In the genomic region with DNA sequence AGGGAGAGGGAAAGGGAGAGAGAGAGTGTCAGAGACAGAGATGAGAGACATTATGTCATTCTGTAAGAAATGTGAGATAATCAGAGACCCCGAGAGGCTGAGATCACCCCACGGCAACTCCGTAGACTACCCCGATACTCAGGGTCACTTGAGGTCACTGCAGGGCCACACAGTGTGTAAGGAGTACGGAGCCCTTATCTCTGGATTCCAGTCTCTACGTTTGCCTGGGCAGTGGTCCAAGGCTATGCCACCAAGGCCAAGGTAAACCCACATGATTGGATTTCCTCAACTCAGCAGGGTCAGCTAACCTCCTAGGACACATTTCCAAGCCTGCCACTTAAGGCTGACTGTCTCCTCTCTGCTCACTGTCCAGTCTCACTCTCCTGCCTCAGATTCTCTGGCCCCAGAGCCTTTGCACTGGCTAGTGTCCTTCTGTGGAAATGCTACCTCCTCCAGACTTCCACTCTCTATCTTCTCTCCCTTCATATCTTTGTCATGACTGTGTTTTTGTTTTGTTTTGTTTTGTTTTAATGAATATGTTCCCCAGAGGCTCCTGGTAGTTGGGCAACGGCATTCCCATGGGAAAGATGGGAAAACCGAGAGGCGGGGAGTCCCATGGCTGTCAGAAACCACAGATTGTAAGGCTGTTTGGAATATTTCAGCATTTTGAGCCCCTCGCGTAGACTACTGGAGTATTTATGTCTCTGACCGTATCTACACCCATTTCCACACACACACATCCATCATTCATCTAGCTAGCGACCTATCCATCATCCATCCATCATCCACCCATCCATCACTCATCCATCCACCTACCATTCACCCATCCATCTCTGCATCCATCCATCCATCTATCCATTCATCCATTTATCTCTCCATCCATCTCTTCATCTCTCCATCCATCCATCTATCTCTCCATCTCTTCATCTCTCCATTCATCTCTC, we compare ENCODE assay signal across 9 mouse cellular contexts. TPM values are rescaled to one million over a fixed set of nuclear protein-coding genes. Genes with fewer than 3 reads are reported as not detected.
DNase-seq lines count a peak whose midpoint lies in the region; ATAC-seq and TF ChIP-seq lines count a peak whose summit lies in the region.
"Had no signal": no experiment of that assay in that cellular context is flagged by ENCODE, and none has a peak within 500 bp of the region (broad histone marks: within the 10 kb centered on the region; RNA-seq: fewer than 3 reads in every experiment).

No protein-coding gene starts in this region.

- TF ChIP-seq POLR2A in MEL (IDR thresholded peaks at IDR 0.05; ENCODE audit: control insufficient read depth in 1 of 2, insufficient read depth in 1 of 2, low read depth in 1 of 2, low read length in 2 of 2, poor library complexity in 1 of 2) = peak in 1 of 2 experiments; percentile 51; a peak in 2 of 4 replicates

- no peaks in the 10 kb centered on the region for H3K27me3 ChIP-seq in MEL (ENCODE audit: control insufficient read depth in 1 of 2, insufficient read depth in 2 of 2, low read length in 2 of 2)
- no peaks in the 10 kb centered on the region for H3K27me3 ChIP-seq in heart, postnatal 0 days (ENCODE audit: control insufficient read depth, insufficient read depth, low read length)
- no peaks in the 10 kb centered on the region for H3K27me3 ChIP-seq in forebrain, embryonic 15.5 days
- H3K27me3 ChIP-seq: lung, embryonic 15.5 days had no signal

- no peaks in the 10 kb centered on the region for H3K9me3 ChIP-seq in MEL (replicated peaks; ENCODE audit: insufficient read depth, low read length)
- no peaks in the 10 kb centered on the region for H3K9me3 ChIP-seq in heart, postnatal 0 days (replicated peaks; ENCODE audit: control insufficient read depth, low read length)
- H3K9me3 ChIP-seq in forebrain, embryonic 15.5 days = no peaks in the 10 kb centered on the region
- H3K9me3 ChIP-seq: lung, embryonic 15.5 days had no signal

- H3K9ac ChIP-seq in MEL (ENCODE audit: control insufficient read depth, low read depth, low read length, poor library complexity, severe bottlenecking) = no peak overlapping the region
- H3K9ac ChIP-seq in heart, postnatal 0 days (replicated peaks; ENCODE audit: low read depth, low read length) = no peak overlapping the region
- H3K9ac ChIP-seq in forebrain, embryonic 15.5 days (replicated peaks) = no peak overlapping the region
- H3K9ac ChIP-seq: lung, embryonic 15.5 days had no signal

- TF ChIP-seq RAD21 in MEL (IDR thresholded peaks at IDR 0.05; ENCODE audit: low read depth, low read length) = no peak

- H3K79me2 ChIP-seq in MEL (ENCODE audit: control insufficient read depth, insufficient read depth, low read length, poor library complexity) = peaks cover 55% of the 10 kb centered on the region

- peaks cover 18 to 29% of the 10 kb centered on the region in 2 experiments for H3K36me3 ChIP-seq in MEL (ENCODE audit: control insufficient read depth in 1 of 2, insufficient read depth in 2 of 2, low read length in 2 of 2)
- H3K36me3 ChIP-seq in heart, postnatal 0 days (replicated peaks; ENCODE audit: control insufficient read depth, insufficient read depth, low read length) = no peaks in the 10 kb centered on the region
- no peaks in the 10 kb centered on the region for H3K36me3 ChIP-seq in forebrain, embryonic 15.5 days
- H3K36me3 ChIP-seq: lung, embryonic 15.5 days had no signal

- peak; percentile 63 for ATAC-seq in heart, postnatal 0 days (ENCODE audit: insufficient read depth, low read depth)
- no peak for ATAC-seq in forebrain, embryonic 15.5 days (replicated peaks)
- ATAC-seq: intestine, postnatal 0 days had no signal

- 44% methylated on average over 13 of the region's 13 CpGs for WGBS in heart, postnatal 0 days
- 86% methylated on average over 13 of the region's 13 CpGs for WGBS in forebrain, embryonic 15.5 days

- no peak; a peak in 1 of 6 replicates for TF ChIP-seq CTCF in MEL (IDR thresholded peaks at IDR 0.05 in 2 of 3, conservative IDR thresholded peaks at IDR 0.05 in 1 of 3; ENCODE audit: control insufficient read depth in 1 of 3, insufficient read depth in 1 of 3, low read depth in 2 of 3, low read length in 3 of 3, poor library complexity in 1 of 3, severe bottlenecking in 1 of 3)
- no peak for TF ChIP-seq CTCF in heart, postnatal 0 days (IDR thresholded peaks at IDR 0.05; ENCODE audit: low read depth)

- peak; percentile 70 to 83 for TF ChIP-seq EP300 in MEL (IDR thresholded peaks at IDR 0.05; ENCODE audit: low read depth in 1 of 2, low read length in 2 of 2)
- 0 out of 2 replicates have a peak, but pooled peaks have one; percentile 16 for TF ChIP-seq EP300 in heart, postnatal 0 days (IDR thresholded peaks at IDR 0.05; ENCODE audit: low read depth)

- 0 out of 2 replicates have a peak overlapping the region, but pooled peaks have one; percentile 18 for H3K4me2 ChIP-seq in heart, postnatal 0 days (ENCODE audit: low read depth, low read length)
- no peak overlapping the region for H3K4me2 ChIP-seq in forebrain, embryonic 15.5 days (replicated peaks)
- H3K4me2 ChIP-seq: lung, embryonic 15.5 days had no signal

- H3K4me1 ChIP-seq in MEL (ENCODE audit: control insufficient read depth in 1 of 2, insufficient read depth in 2 of 2, low read length in 2 of 2) = peaks cover 12 to 26% of the 10 kb centered on the region in 2 experiments
- peaks cover 37% of the 10 kb centered on the region for H3K4me1 ChIP-seq in heart, postnatal 0 days (ENCODE audit: control insufficient read depth, insufficient read depth)
- H3K4me1 ChIP-seq in forebrain, embryonic 15.5 days = peaks cover 13% of the 10 kb centered on the region

- H3K4me3 ChIP-seq in MEL (ENCODE audit: control insufficient read depth in 1 of 2, insufficient read depth in 1 of 2, low read depth in 2 of 2, low read length in 2 of 2) = no peak overlapping the region
- H3K4me3 ChIP-seq in heart, postnatal 0 days (ENCODE audit: low read depth, low read length) = no peak overlapping the region
- no peak overlapping the region for H3K4me3 ChIP-seq in forebrain, embryonic 15.5 days
- H3K4me3 ChIP-seq: lung, embryonic 15.5 days had no signal

- DNase-seq in MEL (ENCODE audit: low read depth, low spot score) = peak; percentile 62
- DNase-seq in adrenal gland, adult 18-20 months (ENCODE audit: low spot score in 2 of 2) = peak; percentile 67 to 72
- peak; percentile 57 for DNase-seq in heart, postnatal 0 days (ENCODE audit: low spot score)
- peak; percentile 91 for DNase-seq in lung, postnatal 25 days (ENCODE audit: low spot score)
- DNase-seq in embryo, embryonic 11 days = no peak
- DNase-seq in layer of hippocampus, adult 9-11 months = no peak

- H3K27ac ChIP-seq in MEL (ENCODE audit: control insufficient read depth, low read depth, low read length) = peak overlapping the region; percentile 26
- H3K27ac ChIP-seq in heart, postnatal 0 days (ENCODE audit: low read depth) = peak overlapping the region; percentile 54; the same call in 1 of the 2 replicates
- no peak overlapping the region for H3K27ac ChIP-seq in forebrain, embryonic 15.5 days (replicated peaks)

TF ChIP-seq in MEL, 35 proteins besides CTCF, POLR2A, EP300 and RAD21 (continues in another document):
- TF ChIP-seq CHD1 (IDR thresholded peaks at IDR 0.05; ENCODE audit: low read depth, low read length) (no peak), TCF12 (IDR thresholded peaks at IDR 0.05; ENCODE audit: low read depth, low read length) (peak; percentile 83), USF1 (IDR thresholded peaks at IDR 0.05; ENCODE audit: low read depth, low read length) (0 out of 2 replicates have a peak, but pooled peaks have one; percentile 26), MEF2A (IDR thresholded peaks at IDR 0.05; ENCODE audit: extremely low read depth, insufficient replicate concordance, low read depth, low read length, poor library complexity, severe bottlenecking) (peak; percentile 45; the same call in 1 of the 2 replicates), UBTF (IDR thresholded peaks at IDR 0.05; ENCODE audit: borderline replicate concordance, insufficient read depth, low read depth, low read length) (no peak), POLR2AphosphoS2 (IDR thresholded peaks at IDR 0.05; ENCODE audit: low read length) (peak; percentile 30; the same call in 1 of the 2 replicates)

RNA-seq across cellular contexts. Expression of a gene that starts 33.8 kb away (rescaled TPM):
- total RNA-seq in MEL (2012; rRNA removed) = not detected in 2 replicates
- polyA plus RNA-seq in MEL (2012; ENCODE audit: insufficient read depth in 1 of 2, insufficient read length in 2 of 2, low read depth in 1 of 2, low replicate concordance in 2 of 2, missing spikeins in 1 of 2) = under 1 TPM in 1 of 2 experiments, not detected in 1; 0.15 TPM
- not detected for total RNA-seq in adrenal gland, adult 18-20 months (2021)
- not detected in 2 replicates for total RNA-seq in heart, postnatal 0 days (2014; rRNA removed; ENCODE audit: low replicate concordance)
- not detected in 2 replicates for polyA plus RNA-seq in heart, postnatal 0 days (2015; fragmentation: Nextera tagmentation; extraction: Ambion mirVana)
- polyA plus RNA-seq in forebrain, embryonic 15.5 days (2015; fragmentation: Nextera tagmentation; extraction: Ambion mirVana) = not detected in 2 replicates
- polyA plus RNA-seq: intestine, postnatal 0 days; lung, embryonic 15.5 days had no signal

RNA-seq across cellular contexts. Expression of a gene that starts 42.6 kb away (rescaled TPM):
- total RNA-seq in MEL (2012; rRNA removed) = 10.5 and 11.1 TPM in 2 replicates
- 100 to 1,000 TPM in 1 of 2 experiments, not detected in 1; 102 TPM for polyA plus RNA-seq in MEL (2012; ENCODE audit: insufficient read depth in 1 of 2, insufficient read length in 2 of 2, low read depth in 1 of 2, low replicate concordance in 2 of 2, missing spikeins in 1 of 2)
- 10 to 100 TPM; 10.5 to 28.9 TPM for total RNA-seq in adrenal gland, adult 18-20 months (2021)
- total RNA-seq in heart, postnatal 0 days (2014; rRNA removed; ENCODE audit: low replicate concordance) = 1.1 and 3.6 TPM in 2 replicates
- polyA plus RNA-seq in heart, postnatal 0 days (2015; fragmentation: Nextera tagmentation; extraction: Ambion mirVana) = 4.3 and 4.4 TPM in 2 replicates
- polyA plus RNA-seq in forebrain, embryonic 15.5 days (2015; fragmentation: Nextera tagmentation; extraction: Ambion mirVana) = 13.2 and 14.0 TPM in 2 replicates

RNA-seq across cellular contexts. Expression of a gene that starts 44.9 kb away (rescaled TPM):
- total RNA-seq in MEL (2012; rRNA removed) = 21.6 and 21.7 TPM in 2 replicates
- polyA plus RNA-seq in MEL (2012; ENCODE audit: insufficient read depth in 1 of 2, insufficient read length in 2 of 2, low read depth in 1 of 2, low replicate concordance in 2 of 2, missing spikeins in 1 of 2) = 10 to 100 TPM in 1 of 2 experiments, not detected in 1; 15.1 TPM
- 10 to 100 TPM; 63.1 to 64.5 TPM for total RNA-seq in adrenal gland, adult 18-20 months (2021)
- 3.1 and 5.2 TPM in 2 replicates for total RNA-seq in heart, postnatal 0 days (2014; rRNA removed; ENCODE audit: low replicate concordance)
- 68.8 and 70.9 TPM in 2 replicates for polyA plus RNA-seq in heart, postnatal 0 days (2015; fragmentation: Nextera tagmentation; extraction: Ambion mirVana)
- polyA plus RNA-seq in forebrain, embryonic 15.5 days (2015; fragmentation: Nextera tagmentation; extraction: Ambion mirVana) = 80.4 and 87.9 TPM in 2 replicates

RNA-seq across cellular contexts. Expression of a gene that starts 45.1 kb away (rescaled TPM):
- total RNA-seq in MEL (2012; rRNA removed) = 1.7 and 2.1 TPM in 2 replicates
- polyA plus RNA-seq in MEL (2012; ENCODE audit: insufficient read depth in 1 of 2, insufficient read length in 2 of 2, low read depth in 1 of 2, low replicate concordance in 2 of 2, missing spikeins in 1 of 2) = 1 to 10 TPM in 1 of 2 experiments, not detected in 1; 3.0 TPM
- total RNA-seq in adrenal gland, adult 18-20 months (2021) = 1 to 10 TPM; 5.0 to 6.1 TPM
- 11.6 and 16.1 TPM in 2 replicates for total RNA-seq in heart, postnatal 0 days (2014; rRNA removed; ENCODE audit: low replicate concordance)
- polyA plus RNA-seq in heart, postnatal 0 days (2015; fragmentation: Nextera tagmentation; extraction: Ambion mirVana) = 5.7 and 7.2 TPM in 2 replicates
- 4.4 and 4.5 TPM in 2 replicates for polyA plus RNA-seq in forebrain, embryonic 15.5 days (2015; fragmentation: Nextera tagmentation; extraction: Ambion mirVana)

Comparison
In these comparisons a context has a peak if more than half of its experiments do, and no peak if none do; other contexts are left out.
1. DNase-seq: peak in MEL (single experiment), adrenal gland, adult 18-20 months (2 of 2), heart, postnatal 0 days (single experiment) and lung, postnatal 25 days (single experiment); none in embryo, embryonic 11 days (single experiment) and layer of hippocampus, adult 9-11 months (single experiment).